Comparison of ENCODE assay signal across 8 mouse cellular contexts in genomic region chr1:63110536-63111285, GRCm38 (mm10). TPM values are rescaled to one million over a fixed set of nuclear protein-coding genes. Genes with fewer than 3 reads are reported as not detected.
DNase-seq lines count a peak whose midpoint lies in the region; ATAC-seq and TF ChIP-seq lines count a peak whose summit lies in the region.

No protein-coding gene starts in this region.

- TF ChIP-seq POLR2A in thymus, adult 2 months (IDR thresholded peaks at IDR 0.05; ENCODE audit: control insufficient read depth, extremely low read depth, insufficient read depth, low read length, poor library complexity), result no peak

- no peak overlapping the region for H3K4me2 ChIP-seq in heart, postnatal 0 days (ENCODE audit: low read depth, low read length)
- 0 out of 2 replicates have a peak overlapping the region, but pooled peaks have one; percentile 4 for H3K4me2 ChIP-seq in hindbrain, embryonic 13.5 days

- TF ChIP-seq EP300 in heart, postnatal 0 days (IDR thresholded peaks at IDR 0.05; ENCODE audit: low read depth), result no peak

- H3K9ac ChIP-seq in heart, postnatal 0 days (replicated peaks; ENCODE audit: low read depth, low read length), result no peak overlapping the region
- H3K9ac ChIP-seq in hindbrain, embryonic 13.5 days, result peak overlapping the region; percentile 55

- no peak for ATAC-seq in heart, postnatal 0 days (ENCODE audit: insufficient read depth, low read depth)
- ATAC-seq in hindbrain, embryonic 13.5 days (ENCODE audit: low FRiP score), result no peak

- no peak overlapping the region for H3K27ac ChIP-seq in heart, postnatal 0 days (ENCODE audit: low read depth)
- H3K27ac ChIP-seq in hindbrain, embryonic 13.5 days, result peak overlapping the region; percentile 78
- no peak overlapping the region for H3K27ac ChIP-seq in thymus, adult 2 months (ENCODE audit: control insufficient read depth, insufficient read depth, low read length)

- WGBS in heart, postnatal 0 days, result 55% methylated on average over 7 of the region's 7 CpGs
- 39% methylated on average over 7 of the region's 7 CpGs for WGBS in hindbrain, embryonic 13.5 days
- 74% methylated on average over 7 of the region's 7 CpGs for WGBS in thymus, adult 2 months

- DNase-seq in heart, postnatal 0 days (ENCODE audit: low spot score), result no peak
- no peak for DNase-seq in heart, adult 11 months
- DNase-seq in cerebellum, adult 11-12 months, result peak; percentile 27
- DNase-seq in lung, postnatal 36 days, result peak; percentile 57
- DNase-seq in thymus, adult 2 months, result peak; percentile 37
- DNase-seq in layer of hippocampus, adult 11-12 months (ENCODE audit: low spot score), result no peak

- peak; percentile 40 for TF ChIP-seq CTCF in heart, postnatal 0 days (IDR thresholded peaks at IDR 0.05; ENCODE audit: low read depth)
- peak; percentile 73 for TF ChIP-seq CTCF in E14TG2a.4 (conservative IDR thresholded peaks at IDR 0.05; ENCODE audit: low read length)
- TF ChIP-seq CTCF in thymus, adult 2 months (IDR thresholded peaks at IDR 0.05; ENCODE audit: borderline replicate concordance, control insufficient read depth, extremely low read depth, insufficient read depth, low read length, poor library complexity), result no peak

- no peaks in the 10 kb centered on the region for H3K27me3 ChIP-seq in heart, postnatal 0 days (ENCODE audit: control insufficient read depth, insufficient read depth, low read length)
- H3K27me3 ChIP-seq in E14TG2a.4 (ENCODE audit: insufficient read depth, low read length), result no peaks in the 10 kb centered on the region
- H3K27me3 ChIP-seq in hindbrain, embryonic 13.5 days, result no peaks in the 10 kb centered on the region
- H3K27me3 ChIP-seq in thymus, adult 2 months (ENCODE audit: control insufficient read depth, insufficient read depth, low read length), result no peaks in the 10 kb centered on the region

- peaks cover 15% of the 10 kb centered on the region for H3K4me1 ChIP-seq in heart, postnatal 0 days (ENCODE audit: control insufficient read depth, insufficient read depth)
- peaks cover 70% of the 10 kb centered on the region for H3K4me1 ChIP-seq in E14TG2a.4 (replicated peaks; ENCODE audit: low read depth, low read length)
- peaks cover 40% of the 10 kb centered on the region for H3K4me1 ChIP-seq in hindbrain, embryonic 13.5 days (replicated peaks)
- H3K4me1 ChIP-seq in thymus, adult 2 months (replicated peaks; ENCODE audit: control insufficient read depth, insufficient read depth, low read length), result peaks cover 6% of the 10 kb centered on the region

- no peaks in the 10 kb centered on the region for H3K36me3 ChIP-seq in heart, postnatal 0 days (replicated peaks; ENCODE audit: control insufficient read depth, insufficient read depth, low read length)
- peaks cover 14% of the 10 kb centered on the region for H3K36me3 ChIP-seq in E14TG2a.4 (ENCODE audit: insufficient read depth, low read length)
- H3K36me3 ChIP-seq in hindbrain, embryonic 13.5 days, result no peaks in the 10 kb centered on the region
- H3K36me3 ChIP-seq in thymus, adult 2 months (ENCODE audit: control insufficient read depth, insufficient read depth, low read length), result peaks cover 5% of the 10 kb centered on the region

- H3K9me3 ChIP-seq in heart, postnatal 0 days (replicated peaks; ENCODE audit: control insufficient read depth, low read length), result no peaks in the 10 kb centered on the region
- no peaks in the 10 kb centered on the region for H3K9me3 ChIP-seq in E14TG2a.4 (ENCODE audit: low read length)
- H3K9me3 ChIP-seq in hindbrain, embryonic 13.5 days, result no peaks in the 10 kb centered on the region

- no peak overlapping the region for H3K4me3 ChIP-seq in heart, postnatal 0 days (ENCODE audit: low read depth, low read length)
- peak overlapping the region; percentile 59 for H3K4me3 ChIP-seq in E14TG2a.4 (replicated peaks; ENCODE audit: low read length)
- no peak overlapping the region for H3K4me3 ChIP-seq in hindbrain, embryonic 13.5 days
- no peak overlapping the region for H3K4me3 ChIP-seq in thymus, adult 2 months (ENCODE audit: control insufficient read depth, insufficient read depth, low read length)

RNA-seq across cellular contexts. Expression of gene Ino80d, which starts 3.8 kb away (rescaled TPM):
- total RNA-seq in heart, postnatal 0 days (2014; rRNA removed; ENCODE audit: low replicate concordance), result 7.3 and 8.3 TPM in 2 replicates
- 5.8 TPM in 2 replicates for polyA plus RNA-seq in heart, postnatal 0 days (2015; fragmentation: Nextera tagmentation; extraction: Ambion mirVana)
- 11.2 and 11.3 TPM in 2 replicates for polyA plus RNA-seq in hindbrain, embryonic 13.5 days (2015; fragmentation: Nextera tagmentation; extraction: Ambion mirVana)
- 40.4 and 48.5 TPM in 2 replicates for polyA plus RNA-seq in thymus, adult 2 months (2012; rRNA removed)

Comparison
In these comparisons a context has a peak if more than half of its experiments do, and no peak if none do; other contexts are left out.
1. DNase-seq: peak in cerebellum, adult 11-12 months (single experiment), lung, postnatal 36 days (single experiment) and thymus, adult 2 months (single experiment); none in heart, postnatal 0 days (single experiment), heart, adult 11 months (single experiment) and layer of hippocampus, adult 11-12 months (single experiment).